Mouse (Mus musculus) cortical plate, adult 2 months (tissue): ENCODE data around the gene Inpp5b. TPM values are rescaled to one million over a fixed set of nuclear protein-coding genes. Genes with fewer than 3 reads are reported as not detected.
A peak's percentile ranks its signal among the peaks of the same experiment; 100 is the strongest.

Source experiments
- H3K27ac ChIP-seq: fragments of 200-500 bp; 2 replicates; pipeline ENCODE4 v1.5.1; 2012; ENCODE audit warnings: low read length, control low read depth, inconsistent platforms; ENCODE audit not compliant: insufficient read depth
- H3K4me1 ChIP-seq: fragments of 200-500 bp; 2 replicates; pipeline ENCODE4 v1.6.1; 2011; ENCODE audit warnings: low read length; ENCODE audit not compliant: control insufficient read depth, insufficient read depth
- H3K4me3 ChIP-seq: fragments of 200-500 bp; 2 replicates; pipeline ENCODE4 v1.5.1; 2011; ENCODE audit warnings: mild to moderate bottlenecking, low read length, control low read depth; ENCODE audit not compliant: insufficient read depth
- CTCF ChIP-seq: fragments of 200-500 bp; IDR thresholded peaks from 2 replicates; pipeline ENCODE4 v1.5.1; 2011; ENCODE audit warnings: mild to moderate bottlenecking, control low read depth, low read length; ENCODE audit not compliant: insufficient read depth; ENCODE audit errors: extremely low read depth
- POLR2A ChIP-seq: fragments of 200-500 bp; IDR thresholded peaks from 2 replicates; pipeline ENCODE4 v1.6.1; 2011; ENCODE audit warnings: mild to moderate bottlenecking, low read length, control low read depth; ENCODE audit not compliant: insufficient read depth; ENCODE audit errors: extremely low read depth
- polyA plus RNA-seq: library from polyadenylated mRNA; depleted of rRNA; stranded (reverse); fragments of >200 nt; gene quantifications from 2 replicates; pipeline ENCODE4 v1.2.3, GENCODE M21; 2012; rRNA removed

The Inpp5b gene
- polyA plus RNA-seq = 73.6 and 78.2 TPM in 2 replicates

- H3K27ac ChIP-seq = peak within 1 kb of the TSS; percentile 9; the same call in 1 of the 2 replicates
- TF ChIP-seq POLR2A (peak; percentile 60; the same call in 1 of the 2 replicates), CTCF (0 out of 2 replicates have a peak, but pooled peaks have one; percentile 8)
- H3K4me3 ChIP-seq = peak within 1 kb of the TSS; percentile 76
- H3K4me1 ChIP-seq = peaks cover 8% of the 10 kb centered on the region
Observed at GRCm38 (mm10) chr4:124741376-124742343, at the start of gene Inpp5b. Gene Inpp5b (plus strand): TSS chr4:124741850.

- TF ChIP-seq POLR2A = no peak
- TF ChIP-seq CTCF = no peak
- Histone ChIP-seq H3K27ac (no peak overlapping the region), H3K4me1 (0 out of 2 replicates have a peak, but pooled peaks cover 2% of the 10 kb centered on the region), H3K4me3 (peak overlapping the region; percentile 81)
Observed at GRCm38 (mm10) chr4:124692416-124692861, 49.2 kb upstream of the Inpp5b start.

GRCm38 (mm10) chr4:124693135-124693894 is 48.3 kb upstream of the Inpp5b start, which contains the start of gene Utp11:
Gene Utp11 (minus strand): TSS chr4:124693600.
- Histone ChIP-seq H3K4me1 (0 out of 2 replicates have a peak, but pooled peaks cover 2% of the 10 kb centered on the region), H3K4me3 (peak within 1 kb of the TSS; percentile 81), H3K27ac (no peak within 1 kb of the TSS)
- TF ChIP-seq POLR2A (peak; percentile 64; the same call in 1 of the 2 replicates), CTCF (no peak)

- TF ChIP-seq POLR2A = no peak
- no peak for TF ChIP-seq CTCF
- Histone ChIP-seq H3K4me1 (0 out of 2 replicates have a peak, but pooled peaks cover 2% of the 10 kb centered on the region), H3K4me3 (no peak overlapping the region), H3K27ac (no peak overlapping the region)
Observed at GRCm38 (mm10) chr4:124694572-124694971, 47.1 kb upstream of the Inpp5b start.

- Histone ChIP-seq H3K4me1 (0 out of 2 replicates have a peak, but pooled peaks cover under 1% of the 10 kb centered on the region), H3K27ac (no peak overlapping the region), H3K4me3 (no peak overlapping the region)
- TF ChIP-seq POLR2A (no peak), CTCF (no peak)
Observed at GRCm38 (mm10) chr4:124695786-124696516, 45.7 kb upstream of the Inpp5b start.

GRCm38 (mm10) chr4:124699791-124700190 is 41.9 kb upstream of the Inpp5b start:
- TF ChIP-seq CTCF (no peak), POLR2A (no peak)
- no peak overlapping the region for H3K27ac ChIP-seq
- no peaks in the 10 kb centered on the region for H3K4me1 ChIP-seq
- H3K4me3 ChIP-seq = no peak overlapping the region

GRCm38 (mm10) chr4:124700248-124700971 is 41.2 kb upstream of the Inpp5b start, which contains the start of gene Fhl3:
Gene Fhl3 (plus strand): TSS chr4:124700701.
- Histone ChIP-seq H3K27ac (no peak within 1 kb of the TSS), H3K4me3 (peak within 1 kb of the TSS; percentile 2), H3K4me1 (no peaks in the 10 kb centered on the region)
- TF ChIP-seq CTCF = no peak
